Mouse (Mus musculus) ES-E14 (cell line): ENCODE data around the gene Cdc123. TPM values are rescaled to one million over a fixed set of nuclear protein-coding genes. Genes with fewer than 3 reads are reported as not detected.
A peak's percentile ranks its signal among the peaks of the same experiment; 100 is the strongest.

ENCODE experiments used
- DNase-seq: peaks from one replicate; pipeline ENCODE4 v3.0.0-alpha.2; 2013; ENCODE audit warnings: low read depth, low spot score
- H3K27ac ChIP-seq: 2 replicates; pipeline ENCODE4 v1.5.1; 2012; ENCODE audit warnings: low read depth, mild to moderate bottlenecking, low read length, moderate library complexity, mixed read lengths; ENCODE audit not compliant: poor library complexity, insufficient read depth, severe bottlenecking
- H3K36me3 ChIP-seq: 2 replicates; pipeline ENCODE4 v1.6.1; 2012; ENCODE audit warnings: mild to moderate bottlenecking, low read length, moderate library complexity, mixed read lengths; ENCODE audit not compliant: control insufficient read depth, poor library complexity, insufficient read depth, severe bottlenecking
- H3K4me1 ChIP-seq, 2 experiments: fragments of 150-350 bp in 1 of 2; sonication (generic) in 1 of 2; 2 replicates each; pipeline ENCODE4 v1.6.1; 2012; ENCODE audit warnings: low read length in 2 of 2, mild to moderate bottlenecking in 1 of 2, mixed read lengths in 1 of 2; ENCODE audit not compliant: control insufficient read depth in 2 of 2, insufficient read depth in 2 of 2, poor library complexity in 1 of 2
- H3K4me3 ChIP-seq, 2 experiments: fragments of 150-350 bp in 1 of 2; sonication (generic) in 1 of 2; 2 replicates each; pipeline ENCODE4 v1.5.1; 2012; ENCODE audit warnings: low read length in 2 of 2, low read depth in 1 of 2, mild to moderate bottlenecking in 1 of 2, mixed read lengths in 1 of 2; ENCODE audit not compliant: insufficient read depth in 1 of 2, poor library complexity in 1 of 2, severe bottlenecking in 1 of 2
- H3K9ac ChIP-seq: 2 replicates; pipeline ENCODE4 v1.6.1; 2012; ENCODE audit warnings: low read depth, mild to moderate bottlenecking, low read length, mixed read lengths; ENCODE audit not compliant: poor library complexity, insufficient read depth, severe bottlenecking
- H3K9me3 ChIP-seq: fragments of 150-350 bp; sonication (generic); 2 replicates; pipeline ENCODE4 v1.6.1; 2012; ENCODE audit warnings: low read depth, mild to moderate bottlenecking, low read length; ENCODE audit not compliant: control insufficient read depth, insufficient read depth
- CHD2 ChIP-seq: IDR thresholded peaks from 2 replicates; pipeline ENCODE4 v1.6.1; 2014; ENCODE audit warnings: mild to moderate bottlenecking, low read depth, low read length, inconsistent platforms
- HCFC1 ChIP-seq: IDR thresholded peaks from 2 replicates; pipeline ENCODE4 v1.6.1; 2012; ENCODE audit warnings: low read length, inconsistent platforms, borderline replicate concordance; ENCODE audit not compliant: insufficient read depth
- MAFK ChIP-seq: IDR thresholded peaks from 2 replicates; pipeline ENCODE4 v1.6.1; 2014; ENCODE audit warnings: mild to moderate bottlenecking, low read depth, low read length, inconsistent platforms; ENCODE audit not compliant: insufficient read depth
- ZC3H11A ChIP-seq: IDR thresholded peaks from 2 replicates; pipeline ENCODE4 v1.6.1; 2012; ENCODE audit warnings: low read depth, mild to moderate bottlenecking, inconsistent platforms, low read length, borderline replicate concordance
- ZNF384 ChIP-seq: IDR thresholded peaks from 2 replicates; pipeline ENCODE4 v1.6.1; 2012; ENCODE audit warnings: low read depth, low read length, inconsistent platforms
- in situ Hi-C, 2 experiments: fragments of 600-800 bp; cut with MboI; formaldehyde crosslinking; loops; one replicate each; pipeline ENCODE4 v1.15.1; 2025; ENCODE audit warnings: low sequenced_read_pairs in 2 of 2, inconsistent platforms in 1 of 2; ENCODE audit not compliant: unreplicated experiment in 2 of 2
- total RNA-seq: library from RNA; depleted of rRNA; stranded (reverse); fragments of 300-350 nt; gene quantifications from 2 replicates; pipeline ENCODE4 v1.2.3, GENCODE M21; 2012

Cdc123 gene
- total RNA-seq, 1 experiment: 147 TPM

DNA sequence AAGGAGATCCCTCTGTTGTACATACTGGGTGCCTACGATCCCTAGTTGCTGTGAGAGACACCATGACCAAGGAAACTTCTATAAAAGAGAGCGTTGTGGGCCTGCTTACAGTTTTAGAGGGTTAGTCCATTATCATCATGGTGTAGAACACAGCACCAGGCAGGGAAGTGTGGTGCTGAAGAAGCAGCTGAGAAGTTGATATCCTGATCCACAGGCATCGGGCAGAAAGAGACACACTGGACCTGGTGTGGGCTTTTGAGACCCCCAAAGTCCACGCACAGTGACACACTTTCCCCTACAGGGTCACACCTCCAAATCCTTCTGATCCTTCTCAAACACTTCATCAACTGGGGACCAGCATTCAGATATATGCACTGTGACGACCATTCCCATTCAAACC is 52.9 kb downstream of the Cdc123 start:
- no peak overlapping the region for H3K27ac ChIP-seq
- no peak overlapping the region for H3K4me3 ChIP-seq
- no peaks in the 10 kb centered on the region for H3K9me3 ChIP-seq
- peaks cover 6% of the 10 kb centered on the region for H3K36me3 ChIP-seq
- no peak overlapping the region for H3K9ac ChIP-seq
- H3K4me1 ChIP-seq: peaks cover 0 to 4% of the 10 kb centered on the region in 2 experiments; a peak in 1 of 4 replicates
- DNase-seq: no peak
- in situ Hi-C loops: no loop called here
- no peak for TF ChIP-seq ZC3H11A
- TF ChIP-seq CHD2: no peak
- TF ChIP-seq ZNF384: no peak
- no peak for TF ChIP-seq MAFK
- TF ChIP-seq HCFC1: no peak

DNA sequence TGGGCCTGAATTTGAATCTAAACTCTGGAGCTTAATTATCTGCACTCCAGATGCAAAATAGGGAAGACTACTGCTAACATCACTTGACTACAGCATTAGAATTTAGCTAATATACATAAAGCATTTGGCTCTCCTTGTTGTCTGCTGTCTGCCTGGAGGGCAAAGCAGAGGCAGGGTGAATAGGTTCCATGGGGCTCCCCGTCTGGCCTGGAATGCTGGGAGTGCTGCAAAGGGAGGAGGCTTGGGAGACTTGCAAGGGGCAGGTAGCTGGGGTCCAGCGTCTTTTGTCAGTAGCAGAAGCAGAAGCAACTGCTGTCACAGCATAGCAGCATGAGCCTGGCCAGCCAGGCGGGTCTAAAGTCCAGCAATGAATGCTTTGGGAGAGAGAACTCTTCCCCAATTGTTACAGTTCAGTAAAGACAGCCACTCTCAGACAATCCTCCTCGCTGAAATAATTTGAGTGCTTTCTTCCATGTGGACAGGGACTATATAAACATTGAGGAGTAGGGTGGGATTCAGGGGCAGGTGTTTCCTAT is 55.3 kb downstream of the Cdc123 start:
- H3K4me3 ChIP-seq: no peak overlapping the region
- H3K4me1 ChIP-seq: peaks cover 0 to 4% of the 10 kb centered on the region in 2 experiments; a peak in 1 of 4 replicates
- in situ Hi-C loops: no loop called here
- H3K9me3 ChIP-seq: no peaks in the 10 kb centered on the region
- no peak overlapping the region for H3K9ac ChIP-seq
- TF ChIP-seq ZNF384: no peak
- TF ChIP-seq ZC3H11A: no peak
- no peak for TF ChIP-seq HCFC1
- no peak for TF ChIP-seq MAFK
- TF ChIP-seq CHD2: no peak
- H3K27ac ChIP-seq: no peak overlapping the region
- DNase-seq: peak; percentile 24
- 0 out of 2 replicates have a peak, but pooled peaks cover 2% of the 10 kb centered on the region for H3K36me3 ChIP-seq

- peaks cover 0 to 4% of the 10 kb centered on the region in 2 experiments; a peak in 1 of 4 replicates for H3K4me1 ChIP-seq
- in situ Hi-C loops: no loop called here
- no peak for DNase-seq
These were observed 57.6 kb downstream of the Cdc123 start for GRCm38 (mm10) chr2:5787391-5787790.

GRCm38 (mm10) chr2:5772464-5772863 is 72.5 kb downstream of the Cdc123 start:
- TF ChIP-seq ZNF384: no peak
- TF ChIP-seq MAFK: no peak
- TF ChIP-seq HCFC1: no peak
- no peak for TF ChIP-seq CHD2
- TF ChIP-seq ZC3H11A: no peak
- DNase-seq: no peak
- H3K27ac ChIP-seq: no peak overlapping the region
- H3K9ac ChIP-seq: no peak overlapping the region
- no peak overlapping the region for H3K4me3 ChIP-seq
- no peaks in the 10 kb centered on the region for H3K36me3 ChIP-seq
- in situ Hi-C loops: no loop called here
- no peaks in the 10 kb centered on the region for H3K9me3 ChIP-seq
- no peaks in the 10 kb centered on the region for H3K4me1 ChIP-seq

More at GRCm38 (mm10) chr2:5787391-5787790, 57.6 kb downstream of the Cdc123 start:
- no peaks in the 10 kb centered on the region for H3K36me3 ChIP-seq
- H3K27ac ChIP-seq: no peak overlapping the region
- H3K9me3 ChIP-seq: no peaks in the 10 kb centered on the region
- no peak for TF ChIP-seq ZC3H11A
- no peak for TF ChIP-seq HCFC1
- TF ChIP-seq ZNF384: no peak
- TF ChIP-seq CHD2: no peak
- no peak for TF ChIP-seq MAFK
- H3K9ac ChIP-seq: no peak overlapping the region
- no peak overlapping the region for H3K4me3 ChIP-seq
